Mouse (Mus musculus) neural tube, embryonic 15.5 days (tissue): ENCODE results near the gene Hoxb2. TPM values are rescaled to one million over a fixed set of nuclear protein-coding genes. Genes with fewer than 3 reads are reported as not detected.

Source experiments
- ATAC-seq: fragments of 200-750 bp; cut with Nextera tagmentation; 2 replicates; pipeline ENCODE4 v1.8.0; 2017; ENCODE audit warnings: mild to moderate bottlenecking, moderate TSS enrichment, moderate library complexity; ENCODE audit not compliant: low FRiP score
- H3K27ac ChIP-seq: fragments of 300-500 bp; sonication (generic); replicated peaks from 2 replicates; pipeline ENCODE4 v1.5.1; 2015; ENCODE audit warnings: mild to moderate bottlenecking, inconsistent platforms
- H3K27me3 ChIP-seq: fragments of 300-500 bp; sonication (generic); replicated peaks from 2 replicates; pipeline ENCODE4 v1.6.1; 2015; ENCODE audit warnings: inconsistent platforms
- H3K36me3 ChIP-seq: fragments of 300-500 bp; sonication (generic); 2 replicates; pipeline ENCODE4 v1.6.1; 2015; ENCODE audit warnings: inconsistent platforms
- H3K4me1 ChIP-seq: fragments of 300-500 bp; sonication (generic); 2 replicates; pipeline ENCODE4 v1.6.1; 2015; ENCODE audit warnings: inconsistent platforms
- H3K4me2 ChIP-seq: fragments of 300-500 bp; sonication (generic); 2 replicates; pipeline ENCODE4 v1.6.1; 2015; ENCODE audit warnings: inconsistent platforms, mild to moderate bottlenecking, moderate library complexity
- H3K4me3 ChIP-seq: fragments of 300-500 bp; sonication (generic); replicated peaks from 2 replicates; pipeline ENCODE4 v1.5.1; 2015; ENCODE audit warnings: mild to moderate bottlenecking, inconsistent platforms
- H3K9ac ChIP-seq: fragments of 300-500 bp; sonication (generic); replicated peaks from 2 replicates; pipeline ENCODE4 v1.6.1; 2015; ENCODE audit warnings: mild to moderate bottlenecking, inconsistent platforms
- H3K9me3 ChIP-seq: fragments of 300-500 bp; sonication (generic); replicated peaks from 2 replicates; pipeline ENCODE4 v1.6.1; 2016; ENCODE audit warnings: inconsistent platforms
- WGBS: fragments of 180-500 bp; shearing (Covaris S2); methylation state at CpG from one replicate; pipeline ENCODE4 v1.1.7; 2015; ENCODE audit warnings: mixed read lengths; 5-methylcytosine and 5-hydroxymethylcytosine counted together
- microRNA counts: library from miRNA; unstranded; fragments of <30 nt; microRNA quantifications from one replicate; lab custom pipeline; 2016
- microRNA-seq: library from miRNA; unstranded; fragments of <30 nt; microRNA quantifications from one replicate; pipeline ENCODE4, GENCODE M21; 2017
- polyA plus RNA-seq: library from polyadenylated mRNA; unstranded; fragments of >200 nt; fragmentation: Nextera tagmentation; extraction: Ambion mirVana; gene quantifications from 2 replicates; pipeline ENCODE4 v1.2.1, GENCODE M21; 2015

Hoxb2 gene
- polyA plus RNA-seq, 1 experiment from 2014 or later = 42.3 TPM

DNA sequence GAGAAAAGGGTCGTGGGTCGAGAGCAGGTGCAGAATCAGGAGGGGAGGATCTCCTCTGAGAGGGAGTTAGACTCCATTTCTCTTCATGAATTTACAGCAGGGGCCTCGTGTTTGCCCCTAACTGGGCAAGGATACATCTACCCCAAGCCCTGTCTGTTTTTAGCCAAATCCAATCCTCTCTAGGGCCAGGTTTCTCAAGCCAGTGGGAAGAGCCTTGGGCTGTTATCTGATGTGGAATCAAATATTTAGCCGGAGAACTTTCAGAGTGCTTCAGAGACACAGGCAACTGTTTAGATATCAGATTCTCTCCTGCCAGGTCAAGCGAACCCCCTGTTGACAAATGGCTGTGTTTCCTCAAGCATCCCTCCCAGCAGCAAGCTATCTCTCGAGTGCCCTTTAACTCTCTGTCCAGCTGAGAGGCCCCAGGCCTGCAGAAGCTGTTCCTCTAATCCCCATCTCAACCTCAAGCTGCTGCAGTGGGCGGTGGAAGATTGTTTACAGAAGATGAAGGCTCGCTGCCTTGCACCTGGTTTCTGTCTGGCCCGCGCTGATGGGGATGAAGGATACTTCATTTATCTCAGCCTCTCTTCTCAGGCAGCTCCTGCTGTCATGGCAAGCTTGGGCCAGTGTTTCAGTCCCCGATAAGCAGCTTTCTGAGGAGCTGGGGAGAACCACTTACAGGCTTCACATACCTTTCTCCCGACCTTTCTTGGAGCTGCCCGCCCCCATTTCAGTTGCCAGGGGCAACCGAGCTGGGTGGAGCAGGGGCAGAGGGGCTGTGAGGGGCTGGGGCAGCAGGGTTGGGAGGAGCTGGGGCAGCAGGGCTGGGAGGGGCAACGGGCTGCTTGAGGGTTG is 46.7 kb downstream of the Hoxb2 start:
- H3K4me2 ChIP-seq = no peak overlapping the region
- 19% methylated on average over 15 of the region's 15 CpGs for WGBS
- H3K9ac ChIP-seq = no peak overlapping the region
- no peaks in the 10 kb centered on the region for H3K27me3 ChIP-seq
- H3K36me3 ChIP-seq = no peaks in the 10 kb centered on the region
- H3K27ac ChIP-seq = no peak overlapping the region
- no peaks in the 10 kb centered on the region for H3K9me3 ChIP-seq
- no peak for ATAC-seq
- H3K4me3 ChIP-seq = no peak overlapping the region
- peaks cover 11% of the 10 kb centered on the region; the same call in 1 of the 2 replicates for H3K4me1 ChIP-seq

- no peak for ATAC-seq
- Histone ChIP-seq H3K27ac (no peak overlapping the region), H3K27me3 (no peaks in the 10 kb centered on the region), H3K4me2 (no peak overlapping the region), H3K4me1 (peaks cover 11% of the 10 kb centered on the region; the same call in 1 of the 2 replicates), H3K9me3 (no peaks in the 10 kb centered on the region), H3K4me3 (no peak overlapping the region), H3K9ac (no peak overlapping the region), H3K36me3 (no peaks in the 10 kb centered on the region)
- WGBS = 33% methylated on average over 7 of the region's 7 CpGs
Measured at GRCm38 (mm10) chr11:96397806-96398335, 47.5 kb downstream of the Hoxb2 start.

DNA sequence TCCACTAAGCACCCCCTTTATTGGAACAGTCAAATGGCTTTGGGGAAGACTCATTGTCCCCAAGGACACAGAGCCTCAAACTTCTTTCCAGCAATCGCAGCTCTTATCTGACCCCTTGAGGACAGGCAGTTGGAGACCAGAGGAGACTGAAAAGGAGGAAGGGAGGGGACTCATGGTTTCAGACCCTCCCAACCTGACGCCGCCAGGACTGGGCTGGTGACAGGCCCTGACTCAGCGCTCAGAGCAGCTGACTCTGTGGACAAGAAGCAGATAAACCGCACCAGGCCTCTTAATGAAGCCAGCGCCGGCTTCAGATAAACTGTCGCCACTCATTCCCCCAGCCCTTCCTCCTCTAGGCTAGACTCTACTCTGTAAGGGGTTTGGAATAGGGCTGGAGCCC is 49.6 kb downstream of the Hoxb2 start:
- no peaks in the 10 kb centered on the region for H3K36me3 ChIP-seq
- H3K9me3 ChIP-seq = no peaks in the 10 kb centered on the region
- H3K4me3 ChIP-seq = no peak overlapping the region
- 25% methylated on average over 8 of the region's 8 CpGs for WGBS
- H3K27me3 ChIP-seq = no peaks in the 10 kb centered on the region
- H3K4me1 ChIP-seq = peaks cover 22% of the 10 kb centered on the region
- H3K27ac ChIP-seq = no peak overlapping the region
- H3K4me2 ChIP-seq = no peak overlapping the region
- ATAC-seq = no peak
- H3K9ac ChIP-seq = no peak overlapping the region

MicroRNA genes within 50 kb of the gene (microRNA counts, 519-probe panel; counts per million panel counts)
- 4,412 counts per million, percentile 97 among the panel's probes with 10 or more counts for microRNA mmu-miR-10a (lab: Ali Mortazavi, UCI)

Small RNAs within 50 kb of the gene (microRNA-seq; reads per million reads assigned to microRNA genes)
- 187,043 reads per million, percentile 100 among the genes with 10 or more reads in this experiment for gene Mir10a

Other genes with a start within 250 kb of the Hoxb2 start
- not detected in 2 replicates for gene Calcoco2, start 238.6 kb upstream of the Hoxb2 start, polyA plus RNA-seq
- gene Ttll6, start 216.7 kb upstream of the Hoxb2 start, polyA plus RNA-seq = 0.23 and 0.46 TPM in 2 replicates
- gene Hoxb13, start 156.2 kb upstream of the Hoxb2 start, polyA plus RNA-seq = 0.15 and 1.9 TPM in 2 replicates
- gene Hoxb9, start 79.1 kb upstream of the Hoxb2 start, polyA plus RNA-seq = 55.7 and 57.5 TPM in 2 replicates
- gene Hoxb8, start 68.6 kb upstream of the Hoxb2 start, polyA plus RNA-seq = 63.1 and 71.8 TPM in 2 replicates
- gene Hoxb7, start 63.9 kb upstream of the Hoxb2 start, polyA plus RNA-seq = 101 and 115 TPM in 2 replicates
- 109 and 135 TPM in 2 replicates for gene Hoxb6, start 58.0 kb upstream of the Hoxb2 start, polyA plus RNA-seq
- 39.5 and 106 TPM in 2 replicates for gene Hoxb5, start 47.2 kb upstream of the Hoxb2 start, polyA plus RNA-seq
- gene Hoxb4, start 32.3 kb upstream of the Hoxb2 start, polyA plus RNA-seq = 3.7 and 5.0 TPM in 2 replicates
- 8.0 and 12.6 TPM in 2 replicates for gene Hoxb3, start 27.2 kb upstream of the Hoxb2 start, polyA plus RNA-seq
- gene Hoxb1, start 15.2 kb downstream of the Hoxb2 start, polyA plus RNA-seq = 0.38 and 0.65 TPM in 2 replicates
- gene Skap1, start 114.1 kb downstream of the Hoxb2 start, polyA plus RNA-seq = 7.9 and 24.2 TPM in 2 replicates